Mouse (Mus musculus) forebrain, embryonic 12.5 days (tissue): ENCODE measurements around the gene Ltbp3. TPM values are rescaled to one million over a fixed set of nuclear protein-coding genes. Genes with fewer than 3 reads are reported as not detected.
A peak's percentile ranks its signal among the peaks of the same experiment; 100 is the strongest.

Experiments
- ATAC-seq: fragments of 200-750 bp; cut with Nextera tagmentation; 2 replicates; pipeline ENCODE4 v1.8.0; 2017; ENCODE audit warnings: moderate TSS enrichment; ENCODE audit not compliant: low FRiP score
- H3K27ac ChIP-seq: fragments of 300-500 bp; sonication (generic); 2 replicates; pipeline ENCODE4 v1.5.1; 2016; ENCODE audit warnings: mild to moderate bottlenecking
- H3K27me3 ChIP-seq: fragments of 300-500 bp; sonication (generic); 2 replicates; pipeline ENCODE4 v1.6.1; 2016; ENCODE audit warnings: mild to moderate bottlenecking
- H3K36me3 ChIP-seq: fragments of 300-500 bp; sonication (generic); replicated peaks from 2 replicates; pipeline ENCODE4 v1.6.1; 2016; ENCODE audit warnings: mild to moderate bottlenecking
- H3K4me1 ChIP-seq: fragments of 300-500 bp; sonication (generic); 2 replicates; pipeline ENCODE4 v1.6.1; 2016
- H3K4me2 ChIP-seq: fragments of 300-500 bp; sonication (generic); 2 replicates; pipeline ENCODE4 v1.6.1; 2016; ENCODE audit warnings: mild to moderate bottlenecking, moderate library complexity
- H3K4me3 ChIP-seq: fragments of 300-500 bp; sonication (generic); replicated peaks from 2 replicates; pipeline ENCODE4 v1.5.1; 2016; ENCODE audit warnings: mild to moderate bottlenecking
- H3K9ac ChIP-seq: fragments of 300-500 bp; sonication (generic); 2 replicates; pipeline ENCODE4 v1.6.1; 2016; ENCODE audit warnings: mild to moderate bottlenecking
- H3K9me3 ChIP-seq: fragments of 300-500 bp; sonication (generic); 2 replicates; pipeline ENCODE4 v1.6.1; 2016
- WGBS: fragments of 180-500 bp; shearing (Covaris S2); methylation state at CpG from one replicate; pipeline ENCODE4 v1.1.7; 2016; 5-methylcytosine and 5-hydroxymethylcytosine counted together
- polyA plus RNA-seq: library from polyadenylated mRNA; unstranded; fragments of >200 nt; fragmentation: Nextera tagmentation; extraction: Ambion mirVana; gene quantifications from 2 replicates; pipeline ENCODE4 v1.2.1, GENCODE M21; 2016

Gene Ltbp3
- polyA plus RNA-seq, 1 experiment from 2014 or later: 10.0 TPM

- no peak for ATAC-seq
- Histone ChIP-seq H3K36me3 (peaks cover 41% of the 10 kb centered on the region), H3K9me3 (no peaks in the 10 kb centered on the region)
Observed at GRCm38 (mm10) chr19:5799566-5800349, 59.1 kb downstream of the Ltbp3 start.

DNA sequence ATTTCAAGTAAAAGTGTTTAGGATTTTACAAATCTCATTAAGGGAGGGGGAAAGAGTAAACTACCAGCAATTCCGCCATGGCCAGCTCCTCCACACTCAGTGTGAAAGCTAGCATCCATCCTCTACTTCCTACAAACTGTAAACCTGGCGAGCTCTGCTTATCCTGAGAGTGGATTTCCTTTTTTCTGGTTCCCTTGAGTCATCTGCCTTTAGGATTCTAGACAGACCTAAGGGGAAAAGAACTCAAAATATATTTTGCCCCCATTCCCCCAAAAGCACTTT lies 59.6 kb downstream of the Ltbp3 start:
- WGBS: 0% methylated on average over 2 of the region's 2 CpGs
- ATAC-seq: no peak

More at GRCm38 (mm10) chr19:5799566-5800349, 59.1 kb downstream of the Ltbp3 start:
- Histone ChIP-seq H3K4me1 (peaks cover 50% of the 10 kb centered on the region), H3K4me3 (peak overlapping the region; percentile 99), H3K9ac (peak overlapping the region; percentile 99), H3K27ac (peak overlapping the region; percentile 100), H3K4me2 (peak overlapping the region; percentile 95), H3K27me3 (no peaks in the 10 kb centered on the region)
- WGBS: under 1% methylated on average over 10 of the region's 10 CpGs

GRCm38 (mm10) chr19:5800632-5801431 lies 60.1 kb downstream of the Ltbp3 start:
- no peak for ATAC-seq
- Histone ChIP-seq H3K27me3 (no peaks in the 10 kb centered on the region), H3K4me3 (peak overlapping the region; percentile 99), H3K9ac (peak overlapping the region; percentile 99), H3K9me3 (no peaks in the 10 kb centered on the region), H3K4me1 (peaks cover 48% of the 10 kb centered on the region), H3K36me3 (peaks cover 31% of the 10 kb centered on the region), H3K4me2 (peak overlapping the region; percentile 95), H3K27ac (peak overlapping the region; percentile 100)
- under 1% methylated on average over 19 of the region's 19 CpGs for WGBS

More for the DNA sequence above, 59.6 kb downstream of the Ltbp3 start:
- Histone ChIP-seq H3K9me3 (no peaks in the 10 kb centered on the region), H3K4me2 (peak overlapping the region; percentile 95), H3K4me1 (peaks cover 51% of the 10 kb centered on the region), H3K27me3 (no peaks in the 10 kb centered on the region), H3K27ac (peak overlapping the region; percentile 100), H3K36me3 (peaks cover 36% of the 10 kb centered on the region), H3K9ac (peak overlapping the region; percentile 99), H3K4me3 (peak overlapping the region; percentile 99)

DNA sequence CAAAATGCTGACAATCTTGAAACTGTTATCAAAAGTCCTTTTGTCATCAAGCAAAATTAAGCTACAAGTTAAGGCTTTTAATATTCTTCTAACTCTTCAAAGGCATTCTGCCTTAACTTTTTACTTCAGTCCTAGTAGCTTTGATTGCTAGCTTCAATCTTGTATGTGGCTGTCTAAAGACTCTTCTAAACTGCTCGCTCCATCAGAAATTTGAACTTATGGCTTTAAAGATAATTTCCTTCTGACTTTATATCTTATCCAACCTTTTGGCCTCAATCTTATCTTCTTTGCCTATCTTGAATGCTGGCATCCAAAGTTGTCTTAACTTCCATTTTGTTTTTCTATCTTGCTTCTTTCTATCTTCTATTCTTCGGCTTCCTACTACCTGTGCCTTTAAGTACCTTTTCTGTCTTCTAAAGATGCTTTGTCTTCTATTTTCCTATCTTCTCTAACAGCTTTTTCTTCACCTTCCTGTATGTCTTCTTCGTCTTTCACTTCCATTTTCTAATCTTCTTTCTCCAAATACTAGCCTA lies 60.8 kb downstream of the Ltbp3 start:
- peaks cover 48% of the 10 kb centered on the region for H3K4me1 ChIP-seq
- H3K27me3 ChIP-seq: no peaks in the 10 kb centered on the region
- peaks cover 25% of the 10 kb centered on the region for H3K36me3 ChIP-seq
- 5% methylated on average over 3 of the region's 3 CpGs for WGBS
- no peak for ATAC-seq
- H3K4me3 ChIP-seq: peak overlapping the region; percentile 99
- no peaks in the 10 kb centered on the region for H3K9me3 ChIP-seq
- H3K4me2 ChIP-seq: peak overlapping the region; percentile 95
- H3K9ac ChIP-seq: peak overlapping the region; percentile 99
- H3K27ac ChIP-seq: peak overlapping the region; percentile 100

DNA sequence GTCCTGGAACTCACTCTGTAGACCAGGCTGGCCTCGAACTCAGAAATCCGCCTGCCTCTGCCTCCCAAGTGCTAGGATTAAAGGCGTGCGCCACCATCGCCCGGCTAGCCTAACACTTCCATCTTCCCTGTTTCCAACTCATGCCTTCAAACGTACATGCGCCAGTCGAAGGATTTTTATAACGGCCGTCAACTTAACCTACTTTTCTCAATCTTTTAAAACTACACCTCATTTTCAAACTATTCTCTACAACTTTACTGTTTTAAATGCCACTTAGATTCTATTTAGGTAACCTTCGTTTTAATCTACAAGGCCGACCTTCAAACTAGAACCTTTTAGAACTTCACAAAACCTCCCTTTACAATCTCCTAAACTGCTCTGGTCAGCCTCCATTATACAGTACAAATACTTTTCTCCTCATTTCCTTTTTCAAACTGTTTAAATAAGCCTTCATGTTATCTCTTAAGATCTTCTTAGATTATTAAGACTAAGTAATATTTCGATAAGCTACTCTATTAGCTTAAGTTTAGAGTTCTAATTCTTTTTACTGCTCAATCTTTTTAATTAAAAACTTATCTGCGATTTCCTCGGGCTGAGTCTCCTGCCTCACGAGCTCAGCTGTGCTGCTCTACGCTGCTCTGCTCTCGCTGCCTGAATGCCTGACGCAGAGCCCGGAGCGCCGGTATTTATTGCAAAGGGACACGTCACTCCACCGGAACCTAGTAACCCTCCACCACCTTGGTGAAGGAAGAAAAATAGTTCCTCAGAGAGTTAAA lies 61.5 kb downstream of the Ltbp3 start:
- no peaks in the 10 kb centered on the region for H3K27me3 ChIP-seq
- H3K9ac ChIP-seq: peak overlapping the region; percentile 99
- under 1% methylated on average over 25 of the region's 25 CpGs for WGBS
- H3K4me1 ChIP-seq: peaks cover 46% of the 10 kb centered on the region
- peaks cover 18% of the 10 kb centered on the region for H3K36me3 ChIP-seq
- peak overlapping the region; percentile 95 for H3K4me2 ChIP-seq
- H3K27ac ChIP-seq: peak overlapping the region; percentile 100
- peak overlapping the region; percentile 99 for H3K4me3 ChIP-seq
- ATAC-seq: peak; percentile 57; the same call in 1 of the 2 replicates
- no peaks in the 10 kb centered on the region for H3K9me3 ChIP-seq

DNA sequence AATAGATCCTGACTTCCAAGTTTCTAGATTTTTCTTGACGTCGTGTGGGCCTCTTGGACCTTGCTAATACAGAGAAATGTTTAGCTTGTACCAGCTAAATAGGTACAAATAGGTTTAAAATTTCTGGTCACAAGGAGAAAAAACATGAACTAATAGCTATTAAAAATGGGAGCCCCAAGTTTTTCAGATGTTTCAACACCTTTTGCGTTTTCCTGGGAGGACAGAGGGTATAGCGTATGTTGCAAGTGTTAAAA lies 62.0 kb downstream of the Ltbp3 start:
- Histone ChIP-seq H3K9me3 (no peaks in the 10 kb centered on the region), H3K36me3 (peaks cover 12% of the 10 kb centered on the region), H3K4me3 (peak overlapping the region; percentile 99), H3K4me1 (peaks cover 41% of the 10 kb centered on the region), H3K27ac (peak overlapping the region; percentile 100), H3K9ac (peak overlapping the region; percentile 99), H3K4me2 (peak overlapping the region; percentile 95), H3K27me3 (no peaks in the 10 kb centered on the region)
- WGBS: under 1% methylated on average over 4 of the region's 4 CpGs
- no peak for ATAC-seq

- peak; percentile 96 for ATAC-seq
- H3K36me3 ChIP-seq: peaks cover 8% of the 10 kb centered on the region
- peak overlapping the region; percentile 99 for H3K4me3 ChIP-seq
- no peaks in the 10 kb centered on the region for H3K9me3 ChIP-seq
- H3K9ac ChIP-seq: peak overlapping the region; percentile 99
- peak overlapping the region; percentile 95 for H3K4me2 ChIP-seq
- WGBS: under 1% methylated on average over 67 of the region's 67 CpGs
- peaks cover 37% of the 10 kb centered on the region for H3K4me1 ChIP-seq
- peak overlapping the region; percentile 100 for H3K27ac ChIP-seq
- H3K27me3 ChIP-seq: no peaks in the 10 kb centered on the region
Observed at GRCm38 (mm10) chr19:5803041-5803880, 62.6 kb downstream of the Ltbp3 start.

- H3K9me3 ChIP-seq: no peaks in the 10 kb centered on the region
- peak overlapping the region; percentile 95 for H3K4me2 ChIP-seq
- H3K27me3 ChIP-seq: no peaks in the 10 kb centered on the region
- peak overlapping the region; percentile 99 for H3K9ac ChIP-seq
- peaks cover 37% of the 10 kb centered on the region for H3K4me1 ChIP-seq
- WGBS: 0% methylated on average over 16 of the region's 16 CpGs
- peak; percentile 20 for ATAC-seq
- peaks cover 3% of the 10 kb centered on the region; the same call in 1 of the 2 replicates for H3K36me3 ChIP-seq
- H3K27ac ChIP-seq: peak overlapping the region; percentile 100
- H3K4me3 ChIP-seq: peak overlapping the region; percentile 99
Observed at GRCm38 (mm10) chr19:5803881-5804279, 63.2 kb downstream of the Ltbp3 start.

GRCm38 (mm10) chr19:5804371-5804899 lies 63.7 kb downstream of the Ltbp3 start:
- no peak for ATAC-seq
- Histone ChIP-seq H3K36me3 (no peaks in the 10 kb centered on the region), H3K4me2 (peak overlapping the region; percentile 95), H3K9me3 (no peaks in the 10 kb centered on the region), H3K27me3 (no peaks in the 10 kb centered on the region), H3K27ac (peak overlapping the region; percentile 100), H3K4me3 (peak overlapping the region; percentile 99; the same call in 1 of the 2 replicates), H3K9ac (peak overlapping the region; percentile 99), H3K4me1 (peaks cover 39% of the 10 kb centered on the region)
- 31% methylated on average over 8 of the region's 8 CpGs for WGBS

GRCm38 (mm10) chr19:5806051-5806808 lies 65.5 kb downstream of the Ltbp3 start:
- H3K9me3 ChIP-seq: no peaks in the 10 kb centered on the region
- WGBS: 3% methylated on average over 8 of the region's 8 CpGs
- 0 out of 2 replicates have a peak overlapping the region, but pooled peaks have one; percentile 19 for H3K4me2 ChIP-seq
- H3K4me1 ChIP-seq: peaks cover 57% of the 10 kb centered on the region
- H3K9ac ChIP-seq: 0 out of 2 replicates have a peak overlapping the region, but pooled peaks have one; percentile 40
- H3K27ac ChIP-seq: peak overlapping the region; percentile 89
- H3K4me3 ChIP-seq: no peak overlapping the region
- ATAC-seq: no peak
- H3K36me3 ChIP-seq: no peaks in the 10 kb centered on the region
- H3K27me3 ChIP-seq: no peaks in the 10 kb centered on the region
